Comparison of ENCODE assay signal across 25 mouse cellular contexts in the genomic region with DNA sequence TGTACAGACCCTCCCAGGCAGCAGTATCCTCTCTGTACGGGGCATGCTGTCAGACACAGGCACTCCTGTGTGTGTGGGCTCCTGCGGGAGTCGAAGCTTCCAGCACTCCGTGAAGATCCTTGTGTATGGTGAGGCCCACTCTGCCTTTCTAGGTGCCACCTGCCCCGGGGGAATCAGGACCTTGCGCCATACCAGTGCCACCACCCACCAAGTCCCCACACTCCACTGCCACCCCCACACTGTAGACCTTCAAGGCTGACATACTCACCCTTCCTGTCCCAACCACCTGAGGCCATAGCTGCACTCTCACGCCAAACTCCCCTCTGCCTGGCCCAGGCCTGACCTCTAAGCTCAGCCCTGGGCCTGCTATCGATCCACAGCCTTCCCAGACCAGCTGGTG. TPM values are rescaled to one million over a fixed set of nuclear protein-coding genes. Genes with fewer than 3 reads are reported as not detected.
DNase-seq lines count a peak whose midpoint lies in the region; ATAC-seq and TF ChIP-seq lines count a peak whose summit lies in the region.
"Had no signal": no experiment of that assay in that cellular context is flagged by ENCODE, and none has a peak within 500 bp of the region (broad histone marks: within the 10 kb centered on the region; RNA-seq: fewer than 3 reads in every experiment).

No protein-coding gene starts in this region.

- no peaks in the 10 kb centered on the region for H3K36me3 ChIP-seq in intestine, embryonic 15.5 days
- H3K36me3 ChIP-seq in intestine, postnatal 0 days (ENCODE audit: control insufficient read depth, insufficient read depth) = no peaks in the 10 kb centered on the region
- H3K36me3 ChIP-seq in CH12.LX (replicated peaks in 1 of 2; ENCODE audit: control insufficient read depth in 1 of 2, insufficient read depth in 1 of 2, low read length in 1 of 2) = peaks cover 0 to 25% of the 10 kb centered on the region in 2 experiments
- H3K36me3 ChIP-seq in stomach, embryonic 16.5 days (ENCODE audit: control insufficient read depth, insufficient read depth, low read length) = no peaks in the 10 kb centered on the region
- H3K36me3 ChIP-seq: embryonic facial prominence, embryonic 12.5 days; forebrain, embryonic 15.5 days; heart, embryonic 13.5 days; hindbrain, embryonic 15.5 days had no signal

- H3K4me1 ChIP-seq in intestine, embryonic 15.5 days (replicated peaks) = peaks cover 6% of the 10 kb centered on the region; the same call in 1 of the 2 replicates
- H3K4me1 ChIP-seq in intestine, postnatal 0 days (replicated peaks; ENCODE audit: control insufficient read depth, insufficient read depth, low read length) = peaks cover 1% of the 10 kb centered on the region; the same call in 1 of the 2 replicates
- peaks cover 31 to 59% of the 10 kb centered on the region in 2 experiments for H3K4me1 ChIP-seq in CH12.LX (ENCODE audit: control insufficient read depth in 1 of 2, insufficient read depth in 2 of 2)
- H3K4me1 ChIP-seq in stomach, embryonic 16.5 days (ENCODE audit: control insufficient read depth, insufficient read depth, low read length) = peaks cover 2% of the 10 kb centered on the region

- H3K4me2 ChIP-seq in intestine, embryonic 15.5 days (replicated peaks) = peak overlapping the region; percentile 5; the same call in 1 of the 2 replicates
- no peak overlapping the region for H3K4me2 ChIP-seq in intestine, postnatal 0 days (replicated peaks; ENCODE audit: low read depth)
- H3K4me2 ChIP-seq in CH12.LX (ENCODE audit: insufficient read depth, low read depth, poor library complexity, severe bottlenecking) = peak overlapping the region; percentile 65
- H3K4me2 ChIP-seq in stomach, embryonic 16.5 days (ENCODE audit: low read depth, low read length) = peak overlapping the region; percentile 16; the same call in 1 of the 2 replicates
- H3K4me2 ChIP-seq: embryonic facial prominence, embryonic 12.5 days; forebrain, embryonic 15.5 days; heart, embryonic 13.5 days; hindbrain, embryonic 15.5 days had no signal

- DNase-seq in cerebellum, adult 8-10 months = peak; percentile 15
- DNase-seq in cerebellum, postnatal 36 days = no peak
- no peak for DNase-seq in CH12.LX (ENCODE audit: extremely low read depth)
- no peak for DNase-seq in adrenal gland, adult 18-20 months (ENCODE audit: low spot score in 2 of 2)
- DNase-seq: adrenal gland, adult 8-10 months; adrenal gland, postnatal 36 days; B cell, adult 2 months; cerebellum, postnatal 10 days; gastrocnemius, postnatal 10 days; heart, postnatal 36 days; kidney, adult 18-20 months had no signal

- no peak for TF ChIP-seq POLR2A in CH12.LX (IDR thresholded peaks at IDR 0.05; ENCODE audit: low read depth, low read length)

- TF ChIP-seq RAD21 in CH12.LX (IDR thresholded peaks at IDR 0.05; ENCODE audit: low read depth, low read length) = no peak

- TF ChIP-seq EP300 in CH12.LX (IDR thresholded peaks at IDR 0.05; ENCODE audit: low read length) = no peak

- ATAC-seq in intestine, embryonic 15.5 days = no peak
- ATAC-seq in intestine, postnatal 0 days = no peak
- ATAC-seq in stomach, embryonic 16.5 days (ENCODE audit: insufficient read depth, low FRiP score) = no peak
- ATAC-seq: CD4-positive, CD25-positive, alpha-beta regulatory T cell, adult 4 months; forebrain, embryonic 15.5 days; Patski had no signal

- no peaks in the 10 kb centered on the region for H3K9me3 ChIP-seq in intestine, embryonic 15.5 days
- H3K9me3 ChIP-seq in intestine, postnatal 0 days (ENCODE audit: control insufficient read depth) = no peaks in the 10 kb centered on the region
- no peaks in the 10 kb centered on the region for H3K9me3 ChIP-seq in CH12.LX (replicated peaks; ENCODE audit: low read length)
- H3K9me3 ChIP-seq in stomach, embryonic 16.5 days (replicated peaks; ENCODE audit: control insufficient read depth, low read length) = no peaks in the 10 kb centered on the region
- H3K9me3 ChIP-seq: embryonic facial prominence, embryonic 12.5 days; forebrain, embryonic 15.5 days; heart, embryonic 13.5 days; hindbrain, embryonic 15.5 days had no signal

- in situ Hi-C loops in CH12.LX (cut with MboI; ENCODE audit: low pct_ligation_motif_present, low pct_unique_long_range_greater_than_20kb, low sequenced_read_pairs) = no loop called here

- dilution Hi-C loops in CH12.LX (cut with MboI; ENCODE audit: extremely low pct_ligation_motif_present, extremely low pct_unique_long_range_greater_than_20kb, low sequenced_read_pairs) = no loop called here

- WGBS in intestine, embryonic 15.5 days = 82% methylated on average over 8 of the region's 8 CpGs
- WGBS in intestine, postnatal 0 days = 86% methylated on average over 8 of the region's 8 CpGs
- WGBS in stomach, embryonic 16.5 days = 76% methylated on average over 8 of the region's 8 CpGs

- H3K9ac ChIP-seq in intestine, embryonic 15.5 days = no peak overlapping the region
- H3K9ac ChIP-seq in intestine, postnatal 0 days (ENCODE audit: low read depth, low read length) = no peak overlapping the region
- peak overlapping the region; percentile 71 for H3K9ac ChIP-seq in CH12.LX (ENCODE audit: insufficient read depth, low read depth)
- no peak overlapping the region for H3K9ac ChIP-seq in stomach, embryonic 16.5 days (ENCODE audit: low read length)
- H3K9ac ChIP-seq: embryonic facial prominence, embryonic 12.5 days; forebrain, embryonic 15.5 days; heart, embryonic 13.5 days; hindbrain, embryonic 15.5 days had no signal

- H3K27me3 ChIP-seq in intestine, embryonic 15.5 days (replicated peaks) = no peaks in the 10 kb centered on the region
- no peaks in the 10 kb centered on the region for H3K27me3 ChIP-seq in intestine, postnatal 0 days (replicated peaks; ENCODE audit: control insufficient read depth, insufficient read depth, low read length)
- no peaks in the 10 kb centered on the region for H3K27me3 ChIP-seq in CH12.LX (replicated peaks)
- H3K27me3 ChIP-seq in stomach, embryonic 16.5 days (ENCODE audit: control insufficient read depth, insufficient read depth, low read length) = no peaks in the 10 kb centered on the region
- H3K27me3 ChIP-seq: embryonic facial prominence, embryonic 12.5 days; forebrain, embryonic 15.5 days; hindbrain, embryonic 15.5 days; Patski had no signal

- no peak overlapping the region for H3K27ac ChIP-seq in intestine, embryonic 15.5 days
- H3K27ac ChIP-seq in intestine, postnatal 0 days (ENCODE audit: low read depth, low read length) = no peak overlapping the region
- peak overlapping the region; percentile 52 for H3K27ac ChIP-seq in CH12.LX (ENCODE audit: insufficient read depth, low read depth)
- no peak overlapping the region for H3K27ac ChIP-seq in stomach, embryonic 16.5 days (ENCODE audit: low read length)
- H3K27ac ChIP-seq: embryonic facial prominence, embryonic 12.5 days; forebrain, embryonic 15.5 days; heart, embryonic 13.5 days; hindbrain, embryonic 15.5 days had no signal

- H3K4me3 ChIP-seq in intestine, embryonic 15.5 days (replicated peaks) = no peak overlapping the region
- H3K4me3 ChIP-seq in intestine, postnatal 0 days (ENCODE audit: low read depth, low read length) = no peak overlapping the region
- peak overlapping the region; percentile 59 to 78 (median 69) for H3K4me3 ChIP-seq in CH12.LX (replicated peaks in 1 of 3; ENCODE audit: low read depth in 2 of 3, low read length in 2 of 3, poor library complexity in 1 of 3)
- peak overlapping the region; percentile 1; the same call in 1 of the 2 replicates for H3K4me3 ChIP-seq in stomach, embryonic 16.5 days (replicated peaks; ENCODE audit: low read length)
- H3K4me3 ChIP-seq: embryonic facial prominence, embryonic 12.5 days; forebrain, embryonic 15.5 days; heart, embryonic 13.5 days; hindbrain, embryonic 15.5 days had no signal

- peaks cover 5% of the 10 kb centered on the region; the same call in 1 of the 2 replicates for H3K79me2 ChIP-seq in CH12.LX (replicated peaks; ENCODE audit: control insufficient read depth, extremely low read depth, insufficient read depth, poor library complexity, severe bottlenecking)

- TF ChIP-seq CTCF in intestine, postnatal 0 days (IDR thresholded peaks at IDR 0.05; ENCODE audit: low read depth) = no peak
- TF ChIP-seq CTCF in CH12.LX (conservative IDR thresholded peaks at IDR 0.05 in 1 of 2, IDR thresholded peaks at IDR 0.05 in 1 of 2; ENCODE audit: low read depth in 2 of 2, low read length in 2 of 2) = no peak

RNA-seq across cellular contexts. Expression of a gene that starts 0.7 kb away (rescaled TPM):
- polyA plus RNA-seq in intestine, embryonic 15.5 days (2015; fragmentation: Nextera tagmentation; extraction: Ambion mirVana) = 23.6 and 28.6 TPM in 2 replicates
- polyA plus RNA-seq in intestine, postnatal 0 days (2015; fragmentation: Nextera tagmentation; extraction: Ambion mirVana) = 15.6 and 16.9 TPM in 2 replicates
- total RNA-seq in CH12.LX (2012; rRNA removed) = 62.4 and 110 TPM in 2 replicates
- 55.4 and 61.9 TPM in 2 replicates for total RNA-seq in CH12.LX (2014; rRNA removed)
- 167 and 171 TPM in 2 replicates for polyA plus RNA-seq in CH12.LX (2012; ENCODE audit: insufficient read length, low read depth)
- polyA plus RNA-seq in stomach, embryonic 16.5 days (2015; fragmentation: Nextera tagmentation; extraction: Ambion mirVana) = 33.7 and 41.9 TPM in 2 replicates
- not detected for total RNA-seq in adrenal gland, adult 18-20 months (2021)
- total RNA-seq: adrenal gland, adult 8-10 months; adrenal gland, postnatal 36 days; gastrocnemius, postnatal 10 days; heart, postnatal 36 days had no signal
- polyA plus RNA-seq: cortical plate, adult 2 months; Patski had no signal

RNA-seq across cellular contexts. Expression of a gene that starts 4.1 kb away (rescaled TPM):
- polyA plus RNA-seq in intestine, embryonic 15.5 days (2015; fragmentation: Nextera tagmentation; extraction: Ambion mirVana) = 62.8 and 63.0 TPM in 2 replicates
- polyA plus RNA-seq in intestine, postnatal 0 days (2015; fragmentation: Nextera tagmentation; extraction: Ambion mirVana) = 47.6 and 48.5 TPM in 2 replicates
- total RNA-seq in CH12.LX (2012; rRNA removed) (33.7 and 58.9 TPM in 2 replicates), CH12.LX (2014; rRNA removed) (34.4 and 42.8 TPM in 2 replicates)
- polyA plus RNA-seq in CH12.LX (2012; ENCODE audit: insufficient read length, low read depth) = 42.0 and 44.5 TPM in 2 replicates
- 47.4 and 53.2 TPM in 2 replicates for polyA plus RNA-seq in stomach, embryonic 16.5 days (2015; fragmentation: Nextera tagmentation; extraction: Ambion mirVana)
- 10 to 100 TPM; 29.6 to 34.4 TPM for total RNA-seq in adrenal gland, adult 18-20 months (2021)

RNA-seq across cellular contexts. Expression of a gene that starts 16.9 kb away (rescaled TPM):
- polyA plus RNA-seq in intestine, embryonic 15.5 days (2015; fragmentation: Nextera tagmentation; extraction: Ambion mirVana) = 137 and 144 TPM in 2 replicates
- polyA plus RNA-seq in intestine, postnatal 0 days (2015; fragmentation: Nextera tagmentation; extraction: Ambion mirVana) = 88.0 and 89.6 TPM in 2 replicates
- 335 and 348 TPM in 2 replicates for total RNA-seq in CH12.LX (2012; rRNA removed)
- 323 and 331 TPM in 2 replicates for total RNA-seq in CH12.LX (2014; rRNA removed)
- 314 and 354 TPM in 2 replicates for polyA plus RNA-seq in CH12.LX (2012; ENCODE audit: insufficient read length, low read depth)
- 84.6 and 86.3 TPM in 2 replicates for polyA plus RNA-seq in stomach, embryonic 16.5 days (2015; fragmentation: Nextera tagmentation; extraction: Ambion mirVana)
- 100 to 1,000 TPM in 1 of 2 experiments, 10 to 100 TPM in 1; 87.6 to 120 TPM for total RNA-seq in adrenal gland, adult 18-20 months (2021)

RNA-seq across cellular contexts. Expression of a gene that starts 19.5 kb away (rescaled TPM):
- not detected in 2 replicates for polyA plus RNA-seq in intestine, embryonic 15.5 days (2015; fragmentation: Nextera tagmentation; extraction: Ambion mirVana)
- not detected in 2 replicates for polyA plus RNA-seq in intestine, postnatal 0 days (2015; fragmentation: Nextera tagmentation; extraction: Ambion mirVana)
- total RNA-seq in CH12.LX (2012; rRNA removed) (not detected in 2 replicates), CH12.LX (2014; rRNA removed) (not detected in 2 replicates)
- not detected in 2 replicates for polyA plus RNA-seq in CH12.LX (2012; ENCODE audit: insufficient read length, low read depth)
- polyA plus RNA-seq in stomach, embryonic 16.5 days (2015; fragmentation: Nextera tagmentation; extraction: Ambion mirVana) = not detected in 2 replicates
- total RNA-seq in adrenal gland, adult 18-20 months (2021) = not detected
- total RNA-seq: adrenal gland, adult 8-10 months; adrenal gland, postnatal 36 days; heart, postnatal 36 days had no signal
- polyA plus RNA-seq: CD4-positive, CD25-positive, alpha-beta regulatory T cell, adult 4 months; embryonic facial prominence, embryonic 12.5 days; forebrain, embryonic 11.5 days; gonadal fat pad, adult 2 months; heart, embryonic 13.5 days; heart, postnatal 0 days; hindbrain, embryonic 11.5 days; Patski had no signal

RNA-seq across cellular contexts. Expression of a gene that starts 23.8 kb away (rescaled TPM):
- polyA plus RNA-seq in intestine, embryonic 15.5 days (2015; fragmentation: Nextera tagmentation; extraction: Ambion mirVana) = 0.52 and 0.76 TPM in 2 replicates
- 0.16 and 0.26 TPM in 2 replicates for polyA plus RNA-seq in intestine, postnatal 0 days (2015; fragmentation: Nextera tagmentation; extraction: Ambion mirVana)
- total RNA-seq in CH12.LX (2012; rRNA removed) = 0.17 and 0.67 TPM in 2 replicates
- total RNA-seq in CH12.LX (2014; rRNA removed) = 0.45 and 0.59 TPM in 2 replicates
- polyA plus RNA-seq in CH12.LX (2012; ENCODE audit: insufficient read length, low read depth) = 0.30 and 0.73 TPM in 2 replicates
- 0.31 and 0.44 TPM in 2 replicates for polyA plus RNA-seq in stomach, embryonic 16.5 days (2015; fragmentation: Nextera tagmentation; extraction: Ambion mirVana)
- 1 to 10 TPM; 1.2 to 1.3 TPM for total RNA-seq in adrenal gland, adult 18-20 months (2021)

Comparison
In these comparisons a context has a peak if more than half of its experiments do, and no peak if none do; other contexts are left out.
1. H3K4me3 ChIP-seq: peak in CH12.LX (3 of 3) and stomach, embryonic 16.5 days (single experiment); none in intestine, embryonic 15.5 days (single experiment) and intestine, postnatal 0 days (single experiment).